Mouse (Mus musculus): ENCODE measurements at regions not wholly inside any gene's neighbourhood (a gene's known extent, or its start where the extent isn't known, plus 50 kb on each side); places are given as distances from the start of the nearest gene placed in this dataset.

DNA sequence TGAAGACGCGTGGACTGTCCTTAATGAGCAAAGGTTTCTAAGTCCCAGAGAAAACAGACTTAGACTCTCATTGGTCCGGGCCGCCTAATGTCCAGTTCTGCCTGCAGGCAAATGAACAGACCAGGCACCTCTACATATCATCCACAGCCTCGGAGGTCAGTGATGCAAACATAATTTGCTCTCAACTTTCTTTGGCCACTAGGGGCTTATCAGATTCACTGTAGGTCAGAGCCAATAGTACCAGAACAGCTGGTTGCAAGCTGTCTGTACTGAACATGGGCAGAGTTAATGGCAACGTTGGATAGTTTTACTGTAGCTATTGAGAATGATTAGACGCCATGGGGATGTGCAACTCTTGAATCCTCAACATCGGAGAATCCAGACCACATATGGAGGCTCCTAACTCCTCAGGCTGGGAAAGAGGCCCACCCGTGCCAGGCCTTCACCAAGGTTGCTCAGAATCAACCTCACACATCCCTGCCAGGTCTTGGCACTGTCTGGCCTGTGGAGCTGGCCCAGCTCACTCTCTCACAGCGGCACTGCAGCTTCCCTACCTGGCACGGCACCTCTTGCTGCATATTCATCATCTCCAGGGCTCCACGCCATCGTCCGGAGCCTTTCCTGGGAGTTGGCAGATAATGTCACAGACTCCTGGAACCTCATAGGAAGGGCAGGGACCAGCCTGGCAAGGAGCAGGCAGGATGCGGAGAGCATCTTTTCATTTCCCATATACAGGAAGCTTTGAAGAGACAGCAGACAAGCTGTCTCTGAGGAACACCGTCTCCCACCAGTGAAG is 228.1 kb downstream of the Gm4791 start:
- Histone ChIP-seq H3K4me1 (ENCODE audit: control insufficient read depth, insufficient read depth, low read length) (no peaks in the 10 kb centered on the region), H3K27ac (ENCODE audit: control insufficient read depth, insufficient read depth, low read depth, low read length, poor library complexity) (no peak overlapping the region), H3K4me3 (replicated peaks; ENCODE audit: control insufficient read depth, low read depth, low read length) (no peak overlapping the region)
- no peak for TF ChIP-seq CTCF (IDR thresholded peaks at IDR 0.05; ENCODE audit: control insufficient read depth, insufficient read depth, low read length)
- no peak for TF ChIP-seq POLR2A (IDR thresholded peaks at IDR 0.05; ENCODE audit: borderline replicate concordance, control insufficient read depth, low read depth, low read length)
- WGBS = 84% methylated on average over 16 of the region's 16 CpGs

DNA sequence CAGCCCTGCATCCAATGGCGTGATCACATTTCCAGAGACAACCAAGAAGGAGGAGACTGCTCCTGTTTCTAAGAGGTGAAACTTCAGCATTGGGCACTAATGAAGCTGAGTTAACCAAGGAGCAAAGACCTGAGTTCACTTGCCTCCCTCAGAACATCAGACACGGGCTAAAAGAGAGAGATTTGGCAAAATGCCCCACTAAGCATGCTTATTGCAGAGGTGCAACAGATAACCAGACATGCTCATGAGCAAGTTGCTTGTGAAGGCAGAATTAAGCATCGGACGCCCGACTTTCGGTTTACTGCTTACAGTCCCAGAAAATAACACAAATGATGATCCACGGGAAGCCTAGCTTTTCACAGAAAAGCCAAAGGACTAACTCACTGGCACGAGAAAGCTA is 228.8 kb downstream of the Gm4791 start:
- Histone ChIP-seq H3K4me3 (replicated peaks; ENCODE audit: control insufficient read depth, low read depth, low read length) (no peak overlapping the region), H3K4me1 (ENCODE audit: control insufficient read depth, insufficient read depth, low read length) (no peaks in the 10 kb centered on the region), H3K27ac (ENCODE audit: control insufficient read depth, insufficient read depth, low read depth, low read length, poor library complexity) (no peak overlapping the region)
- TF ChIP-seq POLR2A (IDR thresholded peaks at IDR 0.05; ENCODE audit: borderline replicate concordance, control insufficient read depth, low read depth, low read length) (no peak), CTCF (IDR thresholded peaks at IDR 0.05; ENCODE audit: control insufficient read depth, insufficient read depth, low read length) (no peak)
- 75% methylated on average over 8 of the region's 8 CpGs for WGBS

DNA sequence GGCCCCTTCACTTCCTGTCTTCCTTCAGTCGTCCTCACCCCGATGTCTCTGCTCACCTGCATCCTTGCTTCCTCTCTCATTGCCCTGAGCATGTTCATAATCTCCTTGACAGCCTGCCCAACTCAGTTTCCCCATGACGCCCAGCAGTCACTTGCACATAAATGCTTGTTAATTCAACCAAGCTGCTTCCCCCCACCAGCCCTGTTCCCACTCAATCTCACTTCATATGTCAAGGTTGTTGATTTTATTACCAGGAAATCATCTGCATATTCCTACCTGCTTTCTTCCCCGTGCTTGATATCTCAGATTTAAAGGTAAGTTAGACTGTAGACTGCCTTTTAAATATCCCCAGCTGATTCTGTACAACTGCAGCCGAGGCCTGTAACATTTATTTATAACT is 230.2 kb downstream of the Gm4791 start:
- no peaks in the 10 kb centered on the region for H3K4me1 ChIP-seq (ENCODE audit: control insufficient read depth, insufficient read depth, low read length)
- H3K4me3 ChIP-seq (replicated peaks; ENCODE audit: control insufficient read depth, low read depth, low read length) = no peak overlapping the region
- no peak overlapping the region for H3K27ac ChIP-seq (ENCODE audit: control insufficient read depth, insufficient read depth, low read depth, low read length, poor library complexity)
- TF ChIP-seq POLR2A (IDR thresholded peaks at IDR 0.05; ENCODE audit: borderline replicate concordance, control insufficient read depth, low read depth, low read length) = no peak
- no peak for TF ChIP-seq CTCF (IDR thresholded peaks at IDR 0.05; ENCODE audit: control insufficient read depth, insufficient read depth, low read length)
- WGBS = 58% methylated on average over 5 of the region's 5 CpGs

DNA sequence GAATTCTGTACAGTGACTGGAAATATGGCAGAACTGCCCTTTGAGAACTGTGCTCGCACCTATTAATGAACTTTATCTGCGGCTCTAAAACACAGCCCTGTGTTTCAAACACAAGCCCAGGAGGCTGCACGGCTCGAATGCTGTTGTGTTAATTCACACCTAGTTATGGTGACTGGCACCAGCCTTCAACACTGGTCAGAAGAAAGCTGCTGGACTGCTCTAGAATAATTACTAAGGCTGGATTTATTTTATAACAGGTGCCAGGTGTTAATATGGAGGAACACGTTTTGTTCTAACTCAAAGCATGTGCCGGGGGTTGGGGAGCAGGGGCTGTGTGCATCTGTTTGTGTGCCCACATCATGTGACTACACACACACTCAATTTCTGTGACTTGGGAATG is 230.8 kb downstream of the Gm4791 start:
- TF ChIP-seq POLR2A (IDR thresholded peaks at IDR 0.05; ENCODE audit: borderline replicate concordance, control insufficient read depth, low read depth, low read length) (no peak), CTCF (IDR thresholded peaks at IDR 0.05; ENCODE audit: control insufficient read depth, insufficient read depth, low read length) (no peak)
- 77% methylated on average over 6 of the region's 6 CpGs for WGBS
- Histone ChIP-seq H3K4me1 (ENCODE audit: control insufficient read depth, insufficient read depth, low read length) (no peaks in the 10 kb centered on the region), H3K27ac (ENCODE audit: control insufficient read depth, insufficient read depth, low read depth, low read length, poor library complexity) (no peak overlapping the region), H3K4me3 (replicated peaks; ENCODE audit: control insufficient read depth, low read depth, low read length) (no peak overlapping the region)

DNA sequence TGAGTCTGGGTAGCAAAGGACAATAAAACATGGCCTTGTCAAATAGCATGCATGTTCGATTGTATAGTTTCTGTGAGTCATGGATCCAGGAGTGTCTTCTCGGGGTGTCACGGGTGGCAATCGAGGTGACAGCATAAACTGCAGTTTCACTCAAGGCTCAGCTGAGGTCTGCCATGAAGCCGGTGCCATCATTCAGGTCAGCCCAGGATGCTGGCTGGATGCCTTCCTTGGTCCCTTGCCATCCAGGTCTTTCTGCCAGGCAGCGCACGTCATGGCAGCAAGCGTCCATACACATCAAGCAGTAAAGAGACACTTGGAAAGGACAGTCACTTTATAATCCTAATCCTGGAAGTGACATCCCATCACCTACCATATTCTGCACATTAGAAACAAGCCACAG is 242.4 kb downstream of the Gm4791 start:
- Histone ChIP-seq H3K27ac (ENCODE audit: control insufficient read depth, insufficient read depth, low read depth, low read length, poor library complexity) (no peak overlapping the region), H3K4me3 (replicated peaks; ENCODE audit: control insufficient read depth, low read depth, low read length) (no peak overlapping the region), H3K4me1 (ENCODE audit: control insufficient read depth, insufficient read depth, low read length) (no peaks in the 10 kb centered on the region)
- TF ChIP-seq POLR2A (IDR thresholded peaks at IDR 0.05; ENCODE audit: borderline replicate concordance, control insufficient read depth, low read depth, low read length) (no peak), CTCF (IDR thresholded peaks at IDR 0.05; ENCODE audit: control insufficient read depth, insufficient read depth, low read length) (no peak)
- 89% methylated on average over 8 of the region's 8 CpGs for WGBS

DNA sequence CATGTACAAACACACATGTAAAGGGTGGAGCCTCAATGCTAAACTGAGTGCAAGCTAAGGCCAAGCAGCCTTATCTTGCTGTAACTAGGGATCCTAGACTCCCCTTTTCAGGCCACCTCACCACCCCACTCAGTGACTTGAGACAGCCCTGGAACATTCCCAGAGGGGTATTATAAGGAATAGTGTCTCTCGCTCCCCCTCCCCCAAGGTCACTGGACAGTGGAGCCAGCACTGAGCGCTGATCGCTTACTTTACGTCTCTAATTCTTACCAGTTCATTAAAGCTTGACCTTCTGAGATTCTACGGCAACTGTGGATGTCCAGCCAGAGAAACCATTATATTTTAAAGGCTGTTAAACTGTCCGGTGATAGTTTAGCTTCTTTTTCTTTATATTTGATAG is 243.5 kb downstream of the Gm4791 start:
- H3K4me3 ChIP-seq (replicated peaks; ENCODE audit: control insufficient read depth, low read depth, low read length) = no peak overlapping the region
- TF ChIP-seq CTCF (IDR thresholded peaks at IDR 0.05; ENCODE audit: control insufficient read depth, insufficient read depth, low read length) = no peak
- no peak for TF ChIP-seq POLR2A (IDR thresholded peaks at IDR 0.05; ENCODE audit: borderline replicate concordance, control insufficient read depth, low read depth, low read length)
- H3K4me1 ChIP-seq (ENCODE audit: control insufficient read depth, insufficient read depth, low read length) = no peaks in the 10 kb centered on the region
- 86% methylated on average over 6 of the region's 6 CpGs for WGBS
- H3K27ac ChIP-seq (ENCODE audit: control insufficient read depth, insufficient read depth, low read depth, low read length, poor library complexity) = no peak overlapping the region

DNA sequence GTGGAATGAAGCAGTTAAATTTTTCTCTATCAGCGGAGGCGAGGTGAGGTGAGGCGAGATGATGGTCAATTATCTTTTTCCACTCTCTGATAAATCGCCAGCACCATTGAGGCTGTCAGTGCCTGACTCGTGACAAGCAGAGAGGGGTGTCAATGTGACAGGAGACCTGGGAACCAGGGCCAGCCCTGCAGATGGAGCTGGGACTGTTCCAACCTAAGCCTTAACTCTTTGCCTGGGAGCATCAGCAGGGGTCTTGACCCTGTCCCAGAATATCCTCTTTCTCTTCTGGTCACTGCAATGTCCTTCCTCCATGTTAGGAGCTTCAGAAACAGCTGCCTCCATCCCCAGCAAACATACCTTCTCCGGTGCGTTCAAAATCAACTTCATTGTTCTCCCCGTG is 244.0 kb downstream of the Gm4791 start:
- Histone ChIP-seq H3K4me3 (replicated peaks; ENCODE audit: control insufficient read depth, low read depth, low read length) (no peak overlapping the region), H3K4me1 (ENCODE audit: control insufficient read depth, insufficient read depth, low read length) (no peaks in the 10 kb centered on the region), H3K27ac (ENCODE audit: control insufficient read depth, insufficient read depth, low read depth, low read length, poor library complexity) (no peak overlapping the region)
- WGBS = 82% methylated on average over 8 of the region's 8 CpGs
- no peak for TF ChIP-seq POLR2A (IDR thresholded peaks at IDR 0.05; ENCODE audit: borderline replicate concordance, control insufficient read depth, low read depth, low read length)
- TF ChIP-seq CTCF (IDR thresholded peaks at IDR 0.05; ENCODE audit: control insufficient read depth, insufficient read depth, low read length) = no peak

DNA sequence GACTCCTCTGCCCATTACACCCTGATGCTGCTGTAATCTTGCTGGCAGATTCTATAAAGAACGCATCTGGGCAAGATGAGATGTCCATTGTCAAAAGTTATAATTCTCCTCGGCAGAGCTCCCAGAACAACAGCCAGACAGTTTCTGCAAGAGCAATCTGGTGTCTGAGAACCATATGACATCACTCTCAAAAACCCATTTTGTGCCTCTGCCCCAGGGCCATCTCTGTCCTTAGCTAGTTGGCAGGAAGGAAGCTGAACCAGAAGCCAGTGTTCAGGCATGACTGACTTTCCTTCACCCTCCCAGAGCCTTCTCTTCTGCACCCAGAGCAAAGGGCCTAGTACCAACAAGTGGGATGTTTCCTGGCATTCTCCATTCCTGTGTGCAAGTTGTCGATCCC is 250.5 kb downstream of the Gm4791 start:
- Histone ChIP-seq H3K4me3 (replicated peaks; ENCODE audit: control insufficient read depth, low read depth, low read length) (no peak overlapping the region), H3K4me1 (ENCODE audit: control insufficient read depth, insufficient read depth, low read length) (no peaks in the 10 kb centered on the region), H3K27ac (ENCODE audit: control insufficient read depth, insufficient read depth, low read depth, low read length, poor library complexity) (no peak overlapping the region)
- TF ChIP-seq CTCF (IDR thresholded peaks at IDR 0.05; ENCODE audit: control insufficient read depth, insufficient read depth, low read length) = no peak
- no peak for TF ChIP-seq POLR2A (IDR thresholded peaks at IDR 0.05; ENCODE audit: borderline replicate concordance, control insufficient read depth, low read depth, low read length)
- WGBS = 72% methylated on average over 3 of the region's 3 CpGs

DNA sequence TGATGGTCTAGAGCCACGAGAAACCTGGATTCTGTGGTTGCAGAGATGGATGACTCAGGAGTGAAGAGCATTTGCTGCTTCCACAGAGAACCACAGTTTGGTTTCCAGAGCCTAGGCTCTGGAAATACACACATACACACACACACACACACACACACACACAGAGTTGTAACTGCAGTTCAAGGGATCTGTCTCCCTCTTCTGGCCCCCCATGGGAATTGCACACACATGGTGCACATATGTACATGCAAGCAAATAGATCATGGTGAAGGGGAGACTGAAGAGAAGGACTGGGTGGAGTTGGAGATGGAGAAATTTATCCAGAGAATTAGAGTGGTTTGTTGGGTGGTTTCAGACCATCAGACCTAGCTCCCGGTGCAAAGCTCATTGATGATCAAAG is 252.6 kb downstream of the Gm4791 start:
- 78% methylated on average over 2 of the region's 2 CpGs for WGBS
- Histone ChIP-seq H3K27ac (ENCODE audit: control insufficient read depth, insufficient read depth, low read depth, low read length, poor library complexity) (no peak overlapping the region), H3K4me1 (ENCODE audit: control insufficient read depth, insufficient read depth, low read length) (no peaks in the 10 kb centered on the region), H3K4me3 (replicated peaks; ENCODE audit: control insufficient read depth, low read depth, low read length) (no peak overlapping the region)
- TF ChIP-seq POLR2A (IDR thresholded peaks at IDR 0.05; ENCODE audit: borderline replicate concordance, control insufficient read depth, low read depth, low read length) (no peak), CTCF (IDR thresholded peaks at IDR 0.05; ENCODE audit: control insufficient read depth, insufficient read depth, low read length) (no peak)

All from bone marrow, adult 2 months (tissue).